Mouse (Mus musculus) heart, embryonic 15.5 days (tissue): ENCODE data around the gene Msh5. TPM values are rescaled to one million over a fixed set of nuclear protein-coding genes. Genes with fewer than 3 reads are reported as not detected.

Experiments
- polyA plus RNA-seq: library from polyadenylated mRNA; unstranded; fragments of >200 nt; fragmentation: Nextera tagmentation; extraction: Ambion mirVana; gene quantifications from 2 replicates; pipeline ENCODE4 v1.2.1, GENCODE M21; 2015

Msh5 gene
- polyA plus RNA-seq, 1 experiment from 2014 or later: 2.7 TPM

Other genes with a start within 250 kb of the Msh5 start
- 0.93 TPM in 1 of 2 replicates, not detected in the other for gene Cyp21a1, start 242.2 kb downstream of the Msh5 start, polyA plus RNA-seq
- gene Stk19, start 209.8 kb downstream of the Msh5 start, polyA plus RNA-seq: 19.4 and 23.4 TPM in 2 replicates
- 32.0 and 40.8 TPM in 2 replicates for gene Dxo, start 209.7 kb downstream of the Msh5 start, polyA plus RNA-seq
- gene Skiv2l, start 196.5 kb downstream of the Msh5 start, polyA plus RNA-seq: 23.6 and 35.9 TPM in 2 replicates
- 53.3 and 70.9 TPM in 2 replicates for gene Nelfe, start 196.4 kb downstream of the Msh5 start, polyA plus RNA-seq
- gene Cfb, start 184.2 kb downstream of the Msh5 start, polyA plus RNA-seq: 1.8 and 4.3 TPM in 2 replicates
- gene Zbtb12, start 167.3 kb downstream of the Msh5 start, polyA plus RNA-seq: 1.1 and 1.8 TPM in 2 replicates
- gene Gm20547, start 164.7 kb downstream of the Msh5 start, polyA plus RNA-seq: not detected in 2 replicates
- gene C2, start 148.5 kb downstream of the Msh5 start, polyA plus RNA-seq: 2.0 and 3.3 TPM in 2 replicates
- 31.7 and 48.8 TPM in 2 replicates for gene Ehmt2, start 148.3 kb downstream of the Msh5 start, polyA plus RNA-seq
- gene Slc44a4, start 132.3 kb downstream of the Msh5 start, polyA plus RNA-seq: 0.08 TPM in 1 of 2 replicates, not detected in the other
- 16.1 and 19.9 TPM in 2 replicates for gene Neu1, start 115.5 kb downstream of the Msh5 start, polyA plus RNA-seq
- gene Hspa1b, start 87.5 kb downstream of the Msh5 start, polyA plus RNA-seq: 0.16 and 0.30 TPM in 2 replicates
- gene Gm20481, start 76.8 kb downstream of the Msh5 start, polyA plus RNA-seq: not detected in 2 replicates
- 3.5 and 4.8 TPM in 2 replicates for gene Hspa1a, start 74.6 kb downstream of the Msh5 start, polyA plus RNA-seq
- 2.1 and 2.6 TPM in 2 replicates for gene Hspa1l, start 74.0 kb downstream of the Msh5 start, polyA plus RNA-seq
- 116 and 132 TPM in 2 replicates for gene Lsm2, start 64.9 kb downstream of the Msh5 start, polyA plus RNA-seq
- 43.0 and 89.7 TPM in 2 replicates for gene Vars, start 45.8 kb downstream of the Msh5 start, polyA plus RNA-seq
- gene Vwa7, start 30.2 kb downstream of the Msh5 start, polyA plus RNA-seq: 0.24 and 0.31 TPM in 2 replicates
- 1.4 and 2.8 TPM in 2 replicates for gene Sapcd1, start 18.7 kb downstream of the Msh5 start, polyA plus RNA-seq
- gene Clic1, start 3.2 kb upstream of the Msh5 start, polyA plus RNA-seq: 307 and 332 TPM in 2 replicates
- 168 and 202 TPM in 2 replicates for gene Ddah2, start 12.3 kb upstream of the Msh5 start, polyA plus RNA-seq
- gene Ly6g6c, start 18.6 kb upstream of the Msh5 start, polyA plus RNA-seq: 0.14 TPM in 1 of 2 replicates, not detected in the other
- gene Mpig6b, start 19.4 kb upstream of the Msh5 start, polyA plus RNA-seq: 0.77 and 0.81 TPM in 2 replicates
- gene Ly6g6e, start 30.2 kb upstream of the Msh5 start, polyA plus RNA-seq: 0.29 and 0.31 TPM in 2 replicates
- gene Ly6g6d, start 31.3 kb upstream of the Msh5 start, polyA plus RNA-seq: 2.2 and 2.4 TPM in 2 replicates
- gene Ly6g6f, start 38.9 kb upstream of the Msh5 start, polyA plus RNA-seq: 0.16 and 0.29 TPM in 2 replicates
- 64.7 and 80.1 TPM in 2 replicates for gene Abhd16a, start 42.5 kb upstream of the Msh5 start, polyA plus RNA-seq
- 0.41 TPM in 1 of 2 replicates, not detected in the other for gene Ly6g5c, start 61.5 kb upstream of the Msh5 start, polyA plus RNA-seq
- 0.31 and 0.66 TPM in 2 replicates for gene Ly6g5b, start 68.7 kb upstream of the Msh5 start, polyA plus RNA-seq
- 10.0 and 13.8 TPM in 2 replicates for gene Gpank1, start 74.7 kb upstream of the Msh5 start, polyA plus RNA-seq
- gene Csnk2b, start 75.3 kb upstream of the Msh5 start, polyA plus RNA-seq: 200 and 211 TPM in 2 replicates
- gene D17H6S53E, start 79.6 kb upstream of the Msh5 start, polyA plus RNA-seq: 10.1 and 11.2 TPM in 2 replicates
- gene Apom, start 85.3 kb upstream of the Msh5 start, polyA plus RNA-seq: 0.57 and 4.7 TPM in 2 replicates
- gene Bag6, start 88.4 kb upstream of the Msh5 start, polyA plus RNA-seq: 40.8 and 44.0 TPM in 2 replicates
- 95.1 and 142 TPM in 2 replicates for gene Prrc2a, start 118.2 kb upstream of the Msh5 start, polyA plus RNA-seq
- gene Aif1, start 129.3 kb upstream of the Msh5 start, polyA plus RNA-seq: 7.5 and 9.6 TPM in 2 replicates
- gene Lst1, start 141.7 kb upstream of the Msh5 start, polyA plus RNA-seq: 8.1 and 12.2 TPM in 2 replicates
- 1.5 and 4.8 TPM in 2 replicates for gene Ltb, start 147.7 kb upstream of the Msh5 start, polyA plus RNA-seq
- 0.43 TPM in 1 of 2 replicates, not detected in the other for gene Tnf, start 155.3 kb upstream of the Msh5 start, polyA plus RNA-seq
- gene Lta, start 158.6 kb upstream of the Msh5 start, polyA plus RNA-seq: 0.09 and 0.62 TPM in 2 replicates
- gene Gm16181, start 174.1 kb upstream of the Msh5 start, polyA plus RNA-seq: 0.35 and 0.48 TPM in 2 replicates
- gene Atp6v1g2, start 186.9 kb upstream of the Msh5 start, polyA plus RNA-seq: 8.9 and 9.4 TPM in 2 replicates
- gene Nfkbil1, start 189.0 kb upstream of the Msh5 start, polyA plus RNA-seq: 7.8 and 9.1 TPM in 2 replicates
- gene Ddx39b, start 195.0 kb upstream of the Msh5 start, polyA plus RNA-seq: 213 and 268 TPM in 2 replicates
- 56.6 and 101 TPM in 2 replicates for gene H2-D1, start 216.0 kb upstream of the Msh5 start, polyA plus RNA-seq